Mouse (Mus musculus) stomach, adult 2 months (tissue): ENCODE measurements around the gene Atp2b4. TPM values are rescaled to one million over a fixed set of nuclear protein-coding genes. Genes with fewer than 3 reads are reported as not detected.

Source experiments
- polyA plus RNA-seq: library from polyadenylated mRNA; depleted of rRNA; stranded (reverse); fragments of >200 nt; gene quantifications from 2 replicates; pipeline ENCODE4 v1.2.3, GENCODE M21; 2012; rRNA removed

Gene Atp2b4
- 4.3 and 7.4 TPM in 2 replicates for polyA plus RNA-seq

GRCm38 (mm10) chr1:133800948-133801393, at the start of gene Atp2b4:
Gene Atp2b4 (minus strand): TSS chr1:133801041.

DNA sequence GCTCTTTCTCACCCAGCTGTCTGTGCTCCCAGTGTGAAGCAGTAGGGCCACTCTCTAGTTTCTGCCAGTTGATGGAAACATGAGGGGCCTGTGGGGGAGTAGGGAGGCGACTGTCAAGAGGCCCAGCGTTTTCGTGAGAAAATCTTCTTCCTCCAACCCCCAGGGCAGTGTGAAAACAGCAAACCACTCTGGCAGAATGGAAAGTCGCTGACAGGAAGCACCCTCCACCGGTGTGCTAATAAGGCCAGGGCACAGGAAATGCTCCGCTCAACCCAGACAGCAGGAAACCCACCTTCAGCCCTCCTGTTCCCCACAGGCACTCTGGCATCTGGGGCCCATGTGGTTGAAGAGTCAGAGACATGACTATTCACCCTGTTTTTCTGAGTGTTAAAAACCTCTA, 110.9 kb downstream of the Atp2b4 start, which contains the start of gene Lax1:
Gene Lax1, minus strand, starts transcription at position 212 of the 400 bp plus-strand sequence.

GRCm38 (mm10) chr1:133661203-133661933, 139.5 kb downstream of the Atp2b4 start, which contains the start of gene Gm38394:
Gene Gm38394 (minus strand): TSS chr1:133661318.

DNA sequence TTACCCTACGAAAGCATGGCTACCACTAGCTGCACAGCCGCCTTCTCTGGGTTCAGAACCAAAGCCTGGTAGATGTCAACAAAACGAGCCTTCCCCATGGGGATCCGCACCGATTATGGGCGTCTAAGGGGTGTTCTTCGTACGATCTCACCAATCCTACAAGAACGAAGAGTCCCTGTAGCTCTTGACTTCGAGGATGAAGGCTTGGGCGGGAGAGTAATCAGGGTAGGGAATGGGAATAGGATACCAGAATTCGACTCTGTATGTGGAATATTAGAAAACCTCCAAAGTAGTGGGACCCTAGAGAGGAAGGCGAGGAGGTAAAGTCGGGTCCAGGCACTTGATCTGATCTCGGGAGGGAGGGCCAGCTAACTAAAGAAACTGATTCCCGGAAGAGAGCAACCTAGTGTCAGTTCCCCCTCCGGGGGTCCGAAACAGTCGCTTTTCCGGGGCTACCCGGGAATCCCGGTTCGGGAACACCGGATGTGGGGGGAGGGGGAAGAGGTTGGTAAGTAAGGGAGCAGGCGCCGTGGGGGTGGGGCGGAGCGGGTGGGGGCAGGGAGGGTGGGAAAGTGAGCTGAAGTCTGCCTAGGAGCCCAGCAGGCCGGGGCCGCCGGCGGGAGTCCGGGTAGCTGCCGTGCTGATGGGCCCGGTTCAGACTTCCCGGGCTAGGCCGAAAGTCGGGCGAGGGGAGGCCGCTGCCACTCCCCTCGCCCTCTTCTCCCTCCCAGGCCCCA, 140.2 kb downstream of the Atp2b4 start, which contains the start of gene Zbed6:
Gene Zbed6, minus strand, starts transcription at position 420 of the 737 bp plus-strand sequence.

Other genes with a start within 250 kb of the Atp2b4 start
- gene Snrpe, start 190.8 kb downstream of the Atp2b4 start, polyA plus RNA-seq = 2.0 and 2.9 TPM in 2 replicates
- gene Zbed6, start 140.2 kb downstream of the Atp2b4 start, polyA plus RNA-seq = 0.10 and 0.13 TPM in 2 replicates
- 0.35 and 0.55 TPM in 2 replicates for gene Gm38394, start 139.7 kb downstream of the Atp2b4 start, polyA plus RNA-seq
- 0.45 and 0.58 TPM in 2 replicates for gene Lax1, start 110.9 kb downstream of the Atp2b4 start, polyA plus RNA-seq
- gene Optc, start 107.0 kb upstream of the Atp2b4 start, polyA plus RNA-seq = 15.5 and 23.9 TPM in 2 replicates
- gene Prelp, start 120.4 kb upstream of the Atp2b4 start, polyA plus RNA-seq = 21.0 and 25.3 TPM in 2 replicates
- 1.8 and 2.7 TPM in 2 replicates for gene Fmod, start 236.2 kb upstream of the Atp2b4 start, polyA plus RNA-seq